Mouse (Mus musculus) hindbrain, embryonic 11.5 days (tissue): ENCODE measurements around the gene Lcp1. TPM values are rescaled to one million over a fixed set of nuclear protein-coding genes. Genes with fewer than 3 reads are reported as not detected.

Experiments used
- ATAC-seq: fragments of 200-750 bp; cut with Nextera tagmentation; 2 replicates; pipeline ENCODE4 v1.8.0; 2017; ENCODE audit warnings: mild to moderate bottlenecking, moderate TSS enrichment, moderate library complexity; ENCODE audit not compliant: low FRiP score
- DNase-seq: peaks from one replicate; pipeline ENCODE4 v3.0.0-alpha.2; 2015; ENCODE audit warnings: low spot score
- H3K27ac ChIP-seq: fragments of 300-500 bp; sonication (generic); 2 replicates; pipeline ENCODE4 v1.5.1; 2014; ENCODE audit warnings: mild to moderate bottlenecking, low read depth, low read length
- H3K27me3 ChIP-seq: fragments of 300-500 bp; sonication (generic); 2 replicates; pipeline ENCODE4 v1.6.1; 2014; ENCODE audit warnings: mild to moderate bottlenecking, low read length, moderate library complexity, mixed read lengths; ENCODE audit not compliant: control insufficient read depth, insufficient read depth
- H3K36me3 ChIP-seq: fragments of 300-500 bp; sonication (generic); 2 replicates; pipeline ENCODE4 v1.6.1; 2014; ENCODE audit warnings: mild to moderate bottlenecking, low read length, moderate library complexity, mixed read lengths; ENCODE audit not compliant: control insufficient read depth, insufficient read depth
- H3K4me1 ChIP-seq: fragments of 300-500 bp; sonication (generic); replicated peaks from 2 replicates; pipeline ENCODE4 v1.6.1; 2014; ENCODE audit warnings: low read length, mixed read lengths; ENCODE audit not compliant: control insufficient read depth, insufficient read depth
- H3K4me2 ChIP-seq: fragments of 300-500 bp; sonication (generic); replicated peaks from 2 replicates; pipeline ENCODE4 v1.6.1; 2014; ENCODE audit warnings: mild to moderate bottlenecking, low read depth, low read length
- H3K4me3 ChIP-seq: fragments of 300-500 bp; sonication (generic); 2 replicates; pipeline ENCODE4 v1.5.1; 2014; ENCODE audit warnings: low read depth, low read length
- H3K9ac ChIP-seq: fragments of 300-500 bp; sonication (generic); 2 replicates; pipeline ENCODE4 v1.6.1; 2014; ENCODE audit warnings: low read depth, low read length
- H3K9me3 ChIP-seq: fragments of 300-500 bp; sonication (generic); 2 replicates; pipeline ENCODE4 v1.6.1; 2016; ENCODE audit warnings: low read length; ENCODE audit not compliant: control insufficient read depth
- WGBS: fragments of 180-500 bp; shearing (Covaris S2); extraction: QIAGEN DNeasy Blood & Tissue Kit; methylation state at CpG from one replicate; pipeline ENCODE4 v1.1.7; 2014; 5-methylcytosine and 5-hydroxymethylcytosine counted together
- polyA plus RNA-seq: library from polyadenylated mRNA; unstranded; fragments of >200 nt; fragmentation: Nextera tagmentation; extraction: Ambion mirVana; gene quantifications from 2 replicates; pipeline ENCODE4 v1.2.1, GENCODE M21; 2014

Gene Lcp1
- polyA plus RNA-seq, 1 experiment from 2014 or later = 25.4 TPM

- 90% methylated on average over 9 of the region's 9 CpGs for WGBS
Observed at GRCm38 (mm10) chr14:75148229-75148628, 17.3 kb downstream of the Lcp1 start.

GRCm38 (mm10) chr14:75150653-75151052, 19.8 kb downstream of the Lcp1 start:
- ATAC-seq (no peak), DNase-seq (no peak)
- no peak overlapping the region for H3K4me3 ChIP-seq

More at GRCm38 (mm10) chr14:75148229-75148628, 17.3 kb downstream of the Lcp1 start:
- Histone ChIP-seq H3K4me1 (no peaks in the 10 kb centered on the region), H3K4me3 (no peak overlapping the region), H3K36me3 (no peaks in the 10 kb centered on the region), H3K27ac (no peak overlapping the region), H3K4me2 (no peak overlapping the region), H3K27me3 (no peaks in the 10 kb centered on the region), H3K9ac (no peak overlapping the region), H3K9me3 (no peaks in the 10 kb centered on the region)
- ATAC-seq (no peak), DNase-seq (no peak)

GRCm38 (mm10) chr14:75151146-75151545, 20.2 kb downstream of the Lcp1 start:
- 85% methylated on average over 3 of the region's 3 CpGs for WGBS
- ATAC-seq (no peak), DNase-seq (no peak)
- no peak overlapping the region for H3K9ac ChIP-seq
- H3K36me3 ChIP-seq = no peaks in the 10 kb centered on the region
- no peak overlapping the region for H3K27ac ChIP-seq
- H3K4me1 ChIP-seq = no peaks in the 10 kb centered on the region
- H3K9me3 ChIP-seq = no peaks in the 10 kb centered on the region
- no peak overlapping the region for H3K4me3 ChIP-seq
- H3K4me2 ChIP-seq = no peak overlapping the region
- H3K27me3 ChIP-seq = no peaks in the 10 kb centered on the region

More at GRCm38 (mm10) chr14:75150653-75151052, 19.8 kb downstream of the Lcp1 start:
- Histone ChIP-seq H3K4me2 (no peak overlapping the region), H3K27ac (no peak overlapping the region), H3K36me3 (no peaks in the 10 kb centered on the region), H3K9ac (no peak overlapping the region), H3K9me3 (no peaks in the 10 kb centered on the region), H3K27me3 (no peaks in the 10 kb centered on the region), H3K4me1 (no peaks in the 10 kb centered on the region)
- WGBS = 77% methylated on average over 2 of the region's 2 CpGs

GRCm38 (mm10) chr14:75154481-75154880, 23.6 kb downstream of the Lcp1 start:
- Histone ChIP-seq H3K9me3 (no peaks in the 10 kb centered on the region), H3K27me3 (no peaks in the 10 kb centered on the region), H3K4me2 (no peak overlapping the region), H3K4me3 (no peak overlapping the region), H3K9ac (no peak overlapping the region), H3K27ac (no peak overlapping the region), H3K4me1 (no peaks in the 10 kb centered on the region), H3K36me3 (no peaks in the 10 kb centered on the region)
- no peak for DNase-seq
- 84% methylated on average over 8 of the region's 8 CpGs for WGBS
- no peak for ATAC-seq

GRCm38 (mm10) chr14:75159375-75159774, 28.5 kb downstream of the Lcp1 start:
- H3K4me3 ChIP-seq = no peak overlapping the region
- no peaks in the 10 kb centered on the region for H3K9me3 ChIP-seq
- no peaks in the 10 kb centered on the region for H3K4me1 ChIP-seq
- no peaks in the 10 kb centered on the region for H3K27me3 ChIP-seq
- 92% methylated on average over 2 of the region's 2 CpGs for WGBS
- DNase-seq (no peak), ATAC-seq (no peak)
- no peak overlapping the region for H3K27ac ChIP-seq
- H3K9ac ChIP-seq = no peak overlapping the region
- no peak overlapping the region for H3K4me2 ChIP-seq
- no peaks in the 10 kb centered on the region for H3K36me3 ChIP-seq

GRCm38 (mm10) chr14:75163866-75164265, 33.0 kb downstream of the Lcp1 start:
- no peak for DNase-seq
- 84% methylated on average over 8 of the region's 8 CpGs for WGBS
- H3K9ac ChIP-seq = no peak overlapping the region

GRCm38 (mm10) chr14:75164345-75164744, 33.4 kb downstream of the Lcp1 start:
- DNase-seq = no peak
- Histone ChIP-seq H3K27me3 (no peaks in the 10 kb centered on the region), H3K36me3 (no peaks in the 10 kb centered on the region), H3K4me3 (no peak overlapping the region), H3K4me1 (no peaks in the 10 kb centered on the region), H3K4me2 (no peak overlapping the region), H3K27ac (no peak overlapping the region), H3K9me3 (no peaks in the 10 kb centered on the region), H3K9ac (no peak overlapping the region)
- 95% methylated on average over 9 of the region's 9 CpGs for WGBS
- no peak for ATAC-seq

More at GRCm38 (mm10) chr14:75163866-75164265, 33.0 kb downstream of the Lcp1 start:
- no peaks in the 10 kb centered on the region for H3K4me1 ChIP-seq
- H3K9me3 ChIP-seq = no peaks in the 10 kb centered on the region
- H3K4me3 ChIP-seq = no peak overlapping the region
- no peaks in the 10 kb centered on the region for H3K27me3 ChIP-seq
- no peak overlapping the region for H3K27ac ChIP-seq
- H3K36me3 ChIP-seq = no peaks in the 10 kb centered on the region
- no peak for ATAC-seq
- no peak overlapping the region for H3K4me2 ChIP-seq

- no peak overlapping the region for H3K27ac ChIP-seq
- H3K9ac ChIP-seq = no peak overlapping the region
- H3K4me1 ChIP-seq = no peaks in the 10 kb centered on the region
- H3K4me2 ChIP-seq = no peak overlapping the region
- 90% methylated on average over 2 of the region's 2 CpGs for WGBS
- no peaks in the 10 kb centered on the region for H3K27me3 ChIP-seq
- DNase-seq = no peak
- H3K4me3 ChIP-seq = no peak overlapping the region
- ATAC-seq = no peak
- no peaks in the 10 kb centered on the region for H3K36me3 ChIP-seq
- no peaks in the 10 kb centered on the region for H3K9me3 ChIP-seq
Observed at GRCm38 (mm10) chr14:75165574-75166131, 34.8 kb downstream of the Lcp1 start.

GRCm38 (mm10) chr14:75168501-75168900, 37.6 kb downstream of the Lcp1 start:
- WGBS = 95% methylated on average over 3 of the region's 3 CpGs
- DNase-seq = no peak
- no peaks in the 10 kb centered on the region for H3K36me3 ChIP-seq
- H3K4me1 ChIP-seq = no peaks in the 10 kb centered on the region
- no peak overlapping the region for H3K4me3 ChIP-seq
- no peak for ATAC-seq
- no peak overlapping the region for H3K27ac ChIP-seq
- no peak overlapping the region for H3K9ac ChIP-seq
- no peaks in the 10 kb centered on the region for H3K9me3 ChIP-seq
- H3K4me2 ChIP-seq = no peak overlapping the region
- no peaks in the 10 kb centered on the region for H3K27me3 ChIP-seq
